Mouse (Mus musculus): Measurements from ENCODE around the gene Gm6309. TPM values are rescaled to one million over a fixed set of nuclear protein-coding genes. Genes with fewer than 3 reads are reported as not detected.
A peak's percentile ranks its signal among the peaks of the same experiment; 100 is the strongest.
"Not testable (repeated sequence)": the region's sequence is repeated elsewhere in the genome, so short reads cannot be mapped to it uniquely, and the experiment has no call there.

Gm6309 gene
- total RNA-seq (2014; rRNA removed) (not detected in 2 replicates), polyA plus RNA-seq (2012; rRNA removed) (not detected in 2 replicates)

DNA sequence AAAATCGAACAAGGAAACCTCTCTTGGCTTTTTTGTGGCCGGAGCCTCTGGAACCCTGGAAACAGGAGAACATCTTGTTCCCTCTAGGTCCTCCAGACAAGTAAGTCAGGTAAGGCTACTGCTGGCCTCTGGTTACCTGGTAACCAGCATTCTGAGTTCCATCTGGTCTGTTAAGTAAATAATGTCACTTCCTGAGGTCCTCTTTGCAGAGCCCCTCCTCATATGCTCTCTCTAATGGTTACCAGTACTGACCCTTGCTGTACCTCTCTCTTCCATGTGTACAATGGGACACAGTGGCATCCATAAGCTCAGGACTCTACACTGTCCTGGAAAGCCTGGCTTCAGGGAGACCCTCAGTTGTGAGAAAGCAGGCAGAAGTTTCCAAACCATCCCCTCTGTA, at the start of gene Gm6309:
Gene Gm6309 (minus strand): TSS at position 101 of the 400 bp plus-strand sequence.
- not testable (repeated sequence) for H3K4me3 ChIP-seq (ENCODE audit: insufficient read depth, low read depth, low read length); H3K9ac ChIP-seq (ENCODE audit: low read depth, low read length); H3K36me3 ChIP-seq (ENCODE audit: control insufficient read depth, insufficient read depth, low read length); H3K27me3 ChIP-seq (ENCODE audit: control insufficient read depth, insufficient read depth, low read length); H3K27ac ChIP-seq (replicated peaks; ENCODE audit: insufficient read depth, low read depth, low read length); H3K79me2 ChIP-seq (ENCODE audit: control insufficient read depth, insufficient read depth, low read length); DNase-seq (ENCODE audit: extremely low read depth, low read depth, low spot score); H3K4me1 ChIP-seq (ENCODE audit: control insufficient read depth, insufficient read depth, low read length)
- WGBS: 76% methylated on average over 2 of the region's 2 CpGs

DNA sequence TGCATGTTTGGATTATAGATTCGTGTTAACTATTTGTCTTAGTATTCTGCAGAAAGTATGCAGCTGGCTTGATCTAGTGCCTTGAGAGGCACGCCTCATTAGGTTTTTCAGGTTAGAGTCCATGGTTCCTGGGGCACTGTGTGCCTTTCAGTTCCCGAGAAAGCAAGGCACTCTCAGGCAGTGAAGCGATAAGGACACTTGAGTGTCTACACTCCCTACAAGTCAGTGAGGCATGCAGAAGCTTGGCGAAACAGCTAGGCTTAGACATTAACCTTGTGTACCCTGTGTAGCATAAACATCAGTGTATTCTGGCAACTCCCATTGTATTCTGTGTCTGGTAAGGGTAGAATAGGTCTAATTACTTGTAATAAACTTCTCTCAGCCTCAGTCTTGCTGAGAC, 35.0 kb upstream of the Gm6309 start:
- Histone ChIP-seq H3K27ac (replicated peaks; ENCODE audit: insufficient read depth, low read depth, low read length) (no peak overlapping the region), H3K4me1 (ENCODE audit: control insufficient read depth, insufficient read depth, low read length) (no peaks in the 10 kb centered on the region), H3K79me2 (ENCODE audit: control insufficient read depth, insufficient read depth, low read length) (no peaks in the 10 kb centered on the region), H3K27me3 (ENCODE audit: control insufficient read depth, insufficient read depth, low read length) (no peaks in the 10 kb centered on the region), H3K4me3 (ENCODE audit: insufficient read depth, low read depth, low read length) (no peak overlapping the region), H3K36me3 (ENCODE audit: control insufficient read depth, insufficient read depth, low read length) (peaks cover 43% of the 10 kb centered on the region), H3K9ac (ENCODE audit: low read depth, low read length) (no peak overlapping the region)
- DNase-seq (ENCODE audit: extremely low read depth, low read depth, low spot score): no peak
- no peak for TF ChIP-seq POLR2A (IDR thresholded peaks at IDR 0.05; ENCODE audit: extremely low read depth, insufficient read depth, low read length)
- TF ChIP-seq CTCF (IDR thresholded peaks at IDR 0.05; ENCODE audit: low read depth, low read length): no peak
- 92% methylated on average over 5 of the region's 5 CpGs for WGBS

DNA sequence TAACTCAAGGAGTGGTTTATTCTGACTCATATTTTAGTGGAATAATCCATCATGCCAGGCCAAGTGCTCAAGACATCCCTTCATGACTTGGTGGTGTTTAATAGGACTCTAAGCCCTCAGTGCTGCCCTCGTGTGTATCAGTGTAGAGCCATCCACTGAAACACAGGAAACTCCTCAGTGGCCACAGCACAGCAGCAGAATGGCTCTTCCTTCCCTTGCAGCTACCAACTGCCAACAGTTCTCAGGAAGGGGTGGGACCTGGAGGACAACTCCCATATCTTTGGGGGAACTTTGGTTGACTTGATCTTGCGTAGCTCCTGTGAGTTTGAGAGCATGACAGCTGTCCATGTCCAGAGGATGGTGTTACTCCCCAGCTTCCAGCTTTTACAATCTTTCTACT, 33.4 kb upstream of the Gm6309 start:
- 72% methylated on average over 2 of the region's 2 CpGs for WGBS
- no peak for TF ChIP-seq POLR2A (IDR thresholded peaks at IDR 0.05; ENCODE audit: extremely low read depth, insufficient read depth, low read length)
- TF ChIP-seq CTCF (IDR thresholded peaks at IDR 0.05; ENCODE audit: low read depth, low read length): no peak
- H3K9ac ChIP-seq (ENCODE audit: low read depth, low read length): no peak overlapping the region
- peaks cover 32% of the 10 kb centered on the region for H3K36me3 ChIP-seq (ENCODE audit: control insufficient read depth, insufficient read depth, low read length)
- H3K27ac ChIP-seq (replicated peaks; ENCODE audit: insufficient read depth, low read depth, low read length): no peak overlapping the region
- no peaks in the 10 kb centered on the region for H3K79me2 ChIP-seq (ENCODE audit: control insufficient read depth, insufficient read depth, low read length)
- no peaks in the 10 kb centered on the region for H3K4me1 ChIP-seq (ENCODE audit: control insufficient read depth, insufficient read depth, low read length)
- DNase-seq (ENCODE audit: extremely low read depth, low read depth, low spot score): no peak
- no peaks in the 10 kb centered on the region for H3K27me3 ChIP-seq (ENCODE audit: control insufficient read depth, insufficient read depth, low read length)
- no peak overlapping the region for H3K4me3 ChIP-seq (ENCODE audit: insufficient read depth, low read depth, low read length)

DNA sequence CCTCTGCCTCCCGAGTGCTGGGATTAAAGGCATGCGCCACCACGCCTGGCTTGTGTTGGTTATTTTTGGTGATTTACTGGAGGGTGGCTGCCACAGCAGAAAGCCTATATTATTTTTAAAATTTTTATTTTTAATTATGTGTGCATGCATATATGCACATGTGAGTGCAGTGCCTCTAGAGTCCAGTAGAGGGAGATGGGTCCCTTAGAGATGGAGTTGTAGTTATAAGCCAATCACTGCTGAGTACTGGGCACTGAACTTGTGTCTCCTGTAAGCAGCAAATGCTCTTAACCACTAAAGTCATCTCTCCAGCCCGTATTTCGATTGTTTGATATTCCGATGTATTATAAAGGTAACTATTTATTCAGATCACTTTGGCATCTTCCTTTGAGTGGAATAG, 30.1 kb upstream of the Gm6309 start:
- Histone ChIP-seq H3K27ac (replicated peaks; ENCODE audit: insufficient read depth, low read depth, low read length) (no peak overlapping the region), H3K9ac (ENCODE audit: low read depth, low read length) (no peak overlapping the region), H3K36me3 (ENCODE audit: control insufficient read depth, insufficient read depth, low read length) (peaks cover 12% of the 10 kb centered on the region; the same call in 1 of the 2 replicates), H3K79me2 (ENCODE audit: control insufficient read depth, insufficient read depth, low read length) (no peaks in the 10 kb centered on the region), H3K4me1 (ENCODE audit: control insufficient read depth, insufficient read depth, low read length) (no peaks in the 10 kb centered on the region), H3K27me3 (ENCODE audit: control insufficient read depth, insufficient read depth, low read length) (no peaks in the 10 kb centered on the region), H3K4me3 (ENCODE audit: insufficient read depth, low read depth, low read length) (no peak overlapping the region)
- TF ChIP-seq POLR2A (IDR thresholded peaks at IDR 0.05; ENCODE audit: extremely low read depth, insufficient read depth, low read length): no peak
- TF ChIP-seq CTCF (IDR thresholded peaks at IDR 0.05; ENCODE audit: low read depth, low read length): no peak
- 97% methylated on average over 6 of the region's 6 CpGs for WGBS
- no peak for DNase-seq (ENCODE audit: extremely low read depth, low read depth, low spot score)

DNA sequence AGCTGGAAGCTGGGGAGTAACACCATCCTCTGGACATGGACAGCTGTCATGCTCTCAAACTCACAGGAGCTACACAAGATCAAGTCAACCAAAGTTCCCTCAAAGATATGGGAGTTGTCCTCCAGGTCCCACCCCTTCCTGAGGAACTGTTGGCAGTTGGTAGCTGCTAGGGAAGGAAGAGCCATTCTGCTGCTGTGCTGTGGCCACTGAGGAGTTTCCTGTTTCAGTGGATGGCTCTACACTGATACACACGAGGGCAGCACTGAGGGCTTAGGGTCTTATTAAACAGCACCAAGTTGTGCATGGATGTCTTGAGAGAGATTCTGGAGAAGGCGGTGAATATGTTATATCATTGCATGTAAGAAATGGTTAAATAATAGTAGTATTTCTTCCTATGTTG, 29.0 kb upstream of the Gm6309 start:
- Histone ChIP-seq H3K4me3 (ENCODE audit: insufficient read depth, low read depth, low read length) (no peak overlapping the region), H3K9ac (ENCODE audit: low read depth, low read length) (no peak overlapping the region), H3K27ac (replicated peaks; ENCODE audit: insufficient read depth, low read depth, low read length) (no peak overlapping the region), H3K79me2 (ENCODE audit: control insufficient read depth, insufficient read depth, low read length) (no peaks in the 10 kb centered on the region), H3K27me3 (ENCODE audit: control insufficient read depth, insufficient read depth, low read length) (no peaks in the 10 kb centered on the region), H3K36me3 (ENCODE audit: control insufficient read depth, insufficient read depth, low read length) (peaks cover 6% of the 10 kb centered on the region; the same call in 1 of the 2 replicates), H3K4me1 (ENCODE audit: control insufficient read depth, insufficient read depth, low read length) (no peaks in the 10 kb centered on the region)
- 82% methylated on average over 2 of the region's 2 CpGs for WGBS
- TF ChIP-seq POLR2A (IDR thresholded peaks at IDR 0.05; ENCODE audit: extremely low read depth, insufficient read depth, low read length): no peak
- no peak for TF ChIP-seq CTCF (IDR thresholded peaks at IDR 0.05; ENCODE audit: low read depth, low read length)
- DNase-seq (ENCODE audit: extremely low read depth, low read depth, low spot score): no peak

DNA sequence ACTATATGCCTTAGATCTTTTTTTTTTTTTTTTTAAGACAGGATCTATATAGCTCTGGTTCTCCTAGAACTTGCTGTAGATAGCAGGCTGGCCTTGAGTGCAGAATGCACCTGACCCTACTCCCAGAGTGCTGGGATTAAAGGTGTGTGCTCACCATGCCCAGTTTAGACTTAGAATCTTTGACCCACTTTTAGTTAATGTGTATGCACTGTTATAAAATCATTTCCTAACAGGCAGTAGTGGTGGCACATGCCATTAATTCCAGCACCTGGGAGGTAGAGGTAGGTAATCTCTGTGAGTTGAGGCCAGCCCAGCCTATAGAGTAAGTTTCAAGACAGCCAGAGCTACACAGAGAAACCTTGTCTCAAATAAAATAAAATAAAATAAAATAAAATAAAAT, 28.6 kb upstream of the Gm6309 start:
- peak; percentile 51 for DNase-seq (ENCODE audit: extremely low read depth, low read depth, low spot score)

More for the DNA sequence above, 28.6 kb upstream of the Gm6309 start:
- no peak for TF ChIP-seq CTCF (IDR thresholded peaks at IDR 0.05; ENCODE audit: low read depth, low read length)
- no peak for TF ChIP-seq POLR2A (IDR thresholded peaks at IDR 0.05; ENCODE audit: extremely low read depth, insufficient read depth, low read length)
- no peaks in the 10 kb centered on the region for H3K4me1 ChIP-seq (ENCODE audit: control insufficient read depth, insufficient read depth, low read length)
- H3K36me3 ChIP-seq (ENCODE audit: control insufficient read depth, insufficient read depth, low read length): peaks cover 3% of the 10 kb centered on the region; the same call in 1 of the 2 replicates
- no peaks in the 10 kb centered on the region for H3K79me2 ChIP-seq (ENCODE audit: control insufficient read depth, insufficient read depth, low read length)
- no peak overlapping the region for H3K27ac ChIP-seq (replicated peaks; ENCODE audit: insufficient read depth, low read depth, low read length)
- H3K9ac ChIP-seq (ENCODE audit: low read depth, low read length): no peak overlapping the region
- H3K4me3 ChIP-seq (ENCODE audit: insufficient read depth, low read depth, low read length): no peak overlapping the region
- H3K27me3 ChIP-seq (ENCODE audit: control insufficient read depth, insufficient read depth, low read length): no peaks in the 10 kb centered on the region
